Mouse (Mus musculus) left cerebral cortex, adult 18-20 months (tissue): ENCODE measurements at regions not wholly inside any gene's neighbourhood (a gene's known extent, or its start where the extent isn't known, plus 50 kb on each side); places are given as distances from the start of the nearest gene placed in this dataset.
"Not testable (repeated sequence)": the region's sequence is repeated elsewhere in the genome, so short reads cannot be mapped to it uniquely, and the experiment has no call there.

Experiments used
- DNase-seq, 2 experiments: peaks; one replicate each; pipeline ENCODE4 v3.0.0; 2021 to 2022; ENCODE audit warnings: low spot score in 2 of 2, mixed read lengths in 1 of 2

DNA sequence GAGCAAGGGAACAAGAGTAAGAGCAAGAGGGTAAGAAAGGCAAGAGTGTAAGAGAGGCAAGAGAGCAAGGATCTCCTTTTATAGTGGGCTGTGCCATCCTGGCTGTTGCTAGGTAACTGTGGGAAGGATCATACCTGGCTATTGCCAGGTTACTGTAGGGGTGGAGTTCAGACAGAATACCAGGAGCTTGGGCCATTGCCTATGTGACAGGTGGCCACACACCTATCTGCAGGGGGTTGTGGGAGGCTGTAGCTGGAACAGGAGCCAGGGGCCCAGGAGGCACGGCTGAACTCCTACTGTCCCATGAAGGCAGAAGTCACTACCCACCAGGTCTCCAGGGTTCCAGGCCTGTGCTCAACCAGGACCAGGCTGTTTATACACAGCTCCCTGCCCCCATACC, 1149.0 kb downstream of the 9330182O14Rik start:
- DNase-seq: no peak

DNA sequence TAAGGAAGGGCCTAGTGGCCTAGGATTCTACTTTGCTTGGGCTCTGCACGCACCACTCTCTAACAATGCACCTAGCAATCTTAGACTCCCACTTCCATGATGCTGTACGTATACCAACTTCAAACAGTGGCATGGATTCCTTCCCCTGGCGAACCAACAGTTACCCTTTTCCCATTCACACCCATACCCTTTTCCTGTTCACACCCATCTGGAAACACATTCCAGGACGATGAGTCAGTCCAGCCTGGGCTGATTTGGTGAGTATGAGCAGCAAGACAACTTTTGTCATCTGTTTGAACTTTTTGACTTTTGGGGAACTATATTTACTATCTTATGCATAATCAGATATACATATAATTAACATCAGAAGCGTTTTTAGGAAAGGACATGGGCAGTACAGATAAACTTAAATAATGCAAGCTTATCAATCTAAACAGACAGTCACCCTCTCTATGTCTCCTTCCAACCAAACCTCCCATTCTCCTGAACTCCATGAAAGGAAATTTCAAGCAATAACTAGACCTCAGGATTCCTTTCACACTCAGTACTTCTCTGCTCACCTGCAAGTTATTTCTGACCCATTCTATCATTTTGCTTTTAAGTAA, 1152.7 kb downstream of the 9330182O14Rik start:
- DNase-seq: no peak

DNA sequence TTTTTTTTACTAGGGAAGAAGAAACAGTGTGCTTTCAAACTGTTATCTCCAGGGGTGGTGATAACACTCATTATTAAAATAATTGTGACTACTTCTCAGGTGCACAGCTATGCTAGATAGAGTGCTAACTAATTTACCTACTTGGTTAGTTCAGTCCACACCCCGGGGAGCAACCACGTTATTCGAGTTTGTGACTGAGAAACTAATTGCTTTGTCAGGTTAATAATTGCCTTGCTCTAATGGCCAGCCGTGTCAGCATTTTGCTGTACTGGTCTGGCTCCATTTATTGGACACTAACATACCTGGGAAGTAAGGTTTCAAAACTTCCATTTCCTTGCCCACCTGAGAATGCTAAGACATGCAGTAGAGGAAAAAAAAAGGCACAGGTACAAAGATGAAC, 1163.3 kb downstream of the 9330182O14Rik start:
- DNase-seq: no peak

DNA sequence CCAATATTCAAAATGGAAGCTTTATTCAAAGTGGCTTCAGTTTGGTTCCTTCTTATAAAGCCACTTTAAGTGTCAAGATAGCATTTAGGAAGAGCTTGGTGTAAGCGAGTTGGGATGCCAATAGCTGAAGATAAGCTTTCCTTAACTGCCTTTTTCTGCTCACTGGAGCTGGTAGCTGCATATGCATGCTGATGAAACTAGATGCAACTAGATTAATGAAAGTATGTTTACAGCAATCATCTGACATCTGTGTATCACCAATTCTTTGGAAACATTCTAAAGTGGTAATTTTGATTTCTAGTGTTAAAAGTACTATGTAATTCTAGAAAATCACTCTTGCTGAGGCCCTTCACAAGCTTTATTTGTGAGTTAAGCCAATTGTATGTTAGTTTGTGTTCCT, 1172.5 kb downstream of the 9330182O14Rik start:
- no peak for DNase-seq

DNA sequence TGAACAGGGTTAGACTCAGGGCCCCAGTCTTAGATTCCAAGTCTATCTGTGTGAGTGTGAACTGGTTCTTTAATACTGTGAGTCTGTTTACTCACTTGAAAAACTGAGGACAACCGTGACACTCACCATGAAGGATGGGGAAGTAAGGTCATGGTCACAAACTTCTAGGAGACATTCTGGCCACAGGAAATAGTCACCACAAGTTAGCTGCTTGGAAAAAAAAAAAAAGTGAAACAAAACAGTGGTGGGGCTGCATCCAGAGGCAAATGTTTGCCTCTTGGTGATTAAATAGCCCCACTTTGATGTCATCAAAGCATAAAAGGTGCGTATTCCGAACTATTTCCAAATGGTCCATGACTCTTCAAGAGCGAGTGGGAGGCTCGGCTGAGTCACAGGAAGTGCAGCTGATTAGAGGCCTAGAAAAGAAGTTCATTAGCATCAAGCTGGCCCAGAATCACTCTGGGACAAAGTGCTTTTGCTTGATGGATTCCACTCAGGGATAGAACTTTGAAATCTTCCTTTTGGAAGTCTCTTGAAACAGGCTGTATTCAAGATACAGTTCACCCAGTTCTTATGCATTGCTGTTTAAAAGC, 1177.7 kb downstream of the 9330182O14Rik start:
- DNase-seq: peak; percentile 18 to 38

DNA sequence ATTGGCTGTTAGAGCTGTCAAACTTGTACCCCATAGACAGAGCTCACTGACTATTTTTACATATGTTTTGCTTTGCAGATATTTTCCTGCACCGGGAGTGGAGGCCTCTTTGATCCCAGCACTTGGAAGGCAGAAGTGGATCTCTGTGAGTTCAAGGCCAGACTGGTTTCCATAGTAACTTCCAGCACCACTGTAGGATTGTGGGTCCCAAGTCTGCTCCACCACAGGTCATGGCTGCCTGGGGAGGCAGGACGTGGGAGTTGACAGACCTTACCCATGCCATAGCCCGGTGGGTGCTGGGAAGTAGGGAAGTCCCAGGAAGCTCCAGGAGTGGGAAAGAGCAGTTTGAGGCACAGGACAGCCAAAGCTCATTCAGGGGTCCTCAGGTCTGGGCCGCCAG, 1180.8 kb downstream of the 9330182O14Rik start:
- no peak for DNase-seq

DNA sequence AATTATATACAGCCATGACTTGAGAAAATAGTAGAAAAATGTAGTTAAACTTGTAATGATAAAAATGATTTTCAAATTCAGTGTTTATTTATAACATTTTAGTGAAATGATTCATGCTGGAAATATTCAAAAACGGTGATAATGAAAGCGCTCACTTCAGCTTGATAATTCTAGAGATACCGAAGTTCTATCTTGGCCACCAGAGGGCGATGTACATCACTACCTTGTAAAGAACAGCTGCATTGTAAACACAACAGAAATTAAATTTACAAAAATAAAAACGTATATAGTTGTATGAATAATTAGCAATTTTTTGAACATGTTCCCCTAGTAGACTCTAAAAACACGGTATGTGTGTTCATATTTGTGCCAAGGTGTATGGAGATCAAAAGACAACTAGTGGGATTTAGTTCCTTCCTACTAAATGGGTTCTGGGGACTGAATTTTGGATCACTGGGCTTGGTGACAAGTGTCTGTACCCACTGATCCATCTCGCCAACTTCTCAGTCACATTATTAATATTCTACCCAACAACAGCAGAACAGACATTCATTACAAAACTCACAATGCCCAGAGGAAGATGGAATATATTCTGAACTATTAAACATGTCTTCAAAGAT, 1191.6 kb downstream of the 9330182O14Rik start:
- DNase-seq: peak; percentile 54 to 78

DNA sequence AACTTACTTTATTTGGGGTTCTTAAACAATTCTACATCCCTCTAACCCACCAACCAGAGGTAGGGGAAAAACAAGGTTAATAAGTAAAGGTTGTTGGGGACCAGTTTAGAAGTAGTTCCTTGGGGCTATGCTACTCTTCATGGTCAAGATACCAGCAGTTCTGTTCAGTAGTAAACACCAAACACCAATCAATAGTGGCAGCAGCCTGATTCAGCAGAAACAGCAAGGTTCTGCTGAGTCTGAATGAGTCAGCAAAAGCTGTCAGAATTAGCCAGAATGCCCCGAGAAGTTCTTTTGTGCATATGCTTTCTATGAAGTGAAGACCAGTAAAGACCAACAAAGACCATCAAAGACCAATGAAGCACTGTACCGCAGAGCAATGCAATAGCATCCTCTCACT, 1195.1 kb downstream of the 9330182O14Rik start:
- DNase-seq: no peak

DNA sequence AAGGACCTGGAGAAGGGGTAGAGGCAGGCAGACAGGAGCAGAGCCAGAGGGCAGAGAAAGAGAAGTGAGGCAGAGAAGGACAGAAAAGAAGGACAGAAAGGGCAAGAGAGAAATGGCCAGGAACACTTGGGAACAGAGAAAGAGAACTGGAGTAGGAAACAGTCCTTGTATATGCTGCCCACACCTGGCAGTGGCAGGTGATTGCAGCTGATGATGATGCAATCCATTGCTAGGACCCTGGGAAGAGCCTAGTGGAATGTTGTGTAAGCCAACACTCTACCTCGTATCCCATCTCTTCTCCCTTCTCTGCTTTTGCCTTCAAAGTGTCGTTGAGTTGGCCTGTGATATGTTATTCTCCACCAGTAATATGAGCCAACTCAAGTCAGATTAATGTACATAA, 1195.9 kb downstream of the 9330182O14Rik start:
- DNase-seq: no peak

DNA sequence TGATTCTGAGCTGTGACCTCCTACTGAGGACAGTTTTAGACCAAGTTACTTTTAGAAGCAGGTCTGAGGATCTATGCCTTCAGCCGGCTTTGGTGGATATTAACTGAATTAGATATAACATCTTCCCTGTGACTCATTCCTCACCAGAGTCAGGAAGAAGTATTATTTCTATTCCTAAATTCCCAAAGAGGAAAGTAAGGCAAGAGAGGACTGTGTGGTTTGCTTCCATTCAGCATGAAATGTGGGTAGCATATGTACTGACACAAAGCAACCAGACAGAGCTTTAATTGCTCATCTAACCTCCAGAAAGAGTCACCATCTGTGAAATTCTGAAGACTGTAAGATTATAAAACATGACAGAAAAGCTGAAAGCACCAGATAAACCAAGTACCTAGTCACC, 1198.3 kb downstream of the 9330182O14Rik start:
- peak in 1 of 2 experiments; percentile 10 for DNase-seq

DNA sequence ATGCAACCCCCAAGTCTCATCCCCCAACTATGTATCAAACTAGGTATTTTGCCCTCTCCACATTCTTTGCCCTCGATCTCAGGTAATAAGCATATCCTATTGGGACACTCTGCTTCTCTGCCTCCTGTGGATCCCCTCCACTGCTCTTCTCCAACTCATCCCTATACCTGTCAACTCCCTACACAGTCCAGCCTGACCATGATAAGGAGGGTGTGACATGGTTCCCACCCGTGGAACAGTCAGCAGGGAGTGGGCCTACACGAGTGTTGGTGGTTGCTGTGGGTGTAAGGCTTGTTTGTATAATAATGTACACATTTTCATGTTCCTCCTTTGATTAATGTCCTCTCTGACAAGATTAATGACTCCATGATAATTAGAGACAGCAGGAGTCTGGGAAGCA, 1199.0 kb downstream of the 9330182O14Rik start:
- DNase-seq: no peak

DNA sequence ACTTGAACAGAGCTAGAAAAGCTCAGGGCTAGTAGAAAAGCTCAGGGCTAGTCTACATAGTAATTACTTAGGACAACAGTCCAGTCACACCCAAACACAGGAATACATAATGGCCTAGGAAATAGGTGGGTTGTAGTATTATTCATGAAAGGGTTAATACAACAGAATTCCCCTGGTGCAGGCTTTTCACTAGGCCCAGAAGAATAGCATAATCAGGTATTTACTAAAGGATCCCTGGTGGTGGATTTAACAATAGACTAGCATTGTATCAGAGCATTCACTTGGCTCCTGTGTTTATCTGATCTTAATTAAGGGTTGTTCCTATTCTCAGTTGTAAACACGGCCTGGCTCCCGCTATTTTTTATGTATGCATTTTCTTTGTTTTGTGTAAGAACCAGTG, 1206.5 kb downstream of the 9330182O14Rik start:
- not testable (repeated sequence) for DNase-seq

DNA sequence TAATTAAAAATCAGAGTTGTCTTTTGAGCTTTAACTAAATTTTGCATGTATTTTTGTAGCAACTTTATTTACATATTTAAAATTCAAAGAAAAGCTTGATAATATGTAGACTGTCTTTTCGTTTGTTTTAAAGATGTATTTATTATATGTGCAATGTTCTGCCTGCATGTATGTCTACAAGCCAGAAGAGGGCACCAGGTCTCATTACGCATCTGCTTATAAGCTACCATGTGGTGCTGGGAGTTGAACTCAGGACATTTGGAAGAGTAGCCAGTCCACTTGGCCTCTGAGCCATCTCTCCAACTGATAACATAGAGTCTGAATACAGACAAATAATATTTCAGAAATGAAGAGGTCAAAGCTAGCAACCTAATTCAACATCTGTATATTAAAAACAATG, 1211.4 kb downstream of the 9330182O14Rik start:
- no peak for DNase-seq

DNA sequence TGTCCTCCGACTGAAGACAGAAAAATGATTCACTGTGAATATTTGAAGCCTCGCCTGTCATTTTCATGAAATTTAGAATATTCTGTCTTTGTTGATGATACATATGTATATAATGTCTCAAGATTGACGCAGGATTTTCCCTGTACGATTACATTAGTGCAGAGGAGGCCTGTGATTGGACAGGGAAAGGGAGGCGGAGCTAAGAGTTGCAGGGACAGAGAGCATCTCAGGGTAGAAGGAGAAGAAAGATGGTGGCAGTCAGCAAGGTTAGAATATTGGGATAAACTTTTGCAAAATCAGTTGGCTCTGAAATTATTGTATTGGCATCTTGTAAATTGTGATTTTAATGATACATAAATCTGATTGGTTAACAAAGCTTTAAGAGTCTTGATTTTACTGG, 1213.1 kb downstream of the 9330182O14Rik start:
- DNase-seq: no peak

DNA sequence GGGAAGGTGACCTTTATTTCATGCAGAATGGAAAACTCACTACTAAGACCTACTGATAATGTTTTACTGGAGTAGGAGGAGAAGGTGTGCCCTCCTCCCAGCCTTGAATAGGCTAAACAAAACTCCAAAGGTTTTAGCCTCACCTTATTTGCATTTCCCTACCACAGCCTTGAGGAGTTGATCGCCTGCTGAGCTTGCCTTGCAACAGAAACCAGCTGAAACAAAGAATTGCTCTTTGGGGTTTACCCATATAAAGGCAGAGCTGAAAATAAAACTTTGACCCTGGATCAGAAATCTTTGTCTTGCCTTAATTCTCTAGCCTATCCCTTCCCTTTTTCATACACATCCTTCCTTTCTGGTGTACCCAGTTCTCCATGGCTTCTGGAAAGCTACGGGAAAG, 1218.0 kb downstream of the 9330182O14Rik start:
- no peak for DNase-seq

DNA sequence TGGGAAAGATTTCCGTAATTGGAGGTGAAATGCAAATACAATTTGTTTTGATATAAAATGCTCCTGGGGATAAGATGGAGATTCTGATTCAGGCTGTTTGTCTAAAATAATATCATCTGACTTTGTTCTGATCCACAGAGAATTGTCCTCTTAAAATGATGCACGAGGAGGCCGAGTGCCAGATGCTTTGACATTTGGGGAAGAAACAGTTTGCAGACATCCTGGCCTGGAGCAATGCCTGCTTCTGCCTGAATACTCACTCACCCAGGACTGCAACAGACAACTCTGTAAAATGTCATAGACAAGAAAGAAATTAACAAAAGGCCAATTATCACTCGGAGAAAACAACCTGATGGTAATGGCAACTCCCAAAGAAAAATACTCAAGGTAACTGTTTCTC, 1225.1 kb downstream of the 9330182O14Rik start:
- no peak for DNase-seq

DNA sequence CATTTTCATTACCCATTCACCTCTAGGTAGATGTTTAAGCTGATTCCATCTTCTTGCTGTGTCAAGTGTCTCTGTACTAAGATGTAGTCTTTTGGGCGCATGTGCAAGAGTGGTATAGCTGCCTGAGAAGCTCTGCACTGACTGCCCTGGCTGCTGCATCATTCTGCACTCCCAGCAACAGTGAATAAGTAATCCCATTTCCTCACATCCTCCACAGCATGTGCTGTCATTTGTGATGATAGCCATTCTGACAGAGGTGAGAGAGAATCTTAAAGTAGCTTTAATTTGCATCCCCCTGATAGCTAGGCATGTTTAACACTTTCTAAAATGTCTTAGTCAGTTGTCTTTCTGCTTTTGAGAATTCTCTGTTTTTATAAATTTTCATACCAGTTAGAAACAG, 1240.5 kb downstream of the 9330182O14Rik start:
- peak; percentile 12 to 51 for DNase-seq

DNA sequence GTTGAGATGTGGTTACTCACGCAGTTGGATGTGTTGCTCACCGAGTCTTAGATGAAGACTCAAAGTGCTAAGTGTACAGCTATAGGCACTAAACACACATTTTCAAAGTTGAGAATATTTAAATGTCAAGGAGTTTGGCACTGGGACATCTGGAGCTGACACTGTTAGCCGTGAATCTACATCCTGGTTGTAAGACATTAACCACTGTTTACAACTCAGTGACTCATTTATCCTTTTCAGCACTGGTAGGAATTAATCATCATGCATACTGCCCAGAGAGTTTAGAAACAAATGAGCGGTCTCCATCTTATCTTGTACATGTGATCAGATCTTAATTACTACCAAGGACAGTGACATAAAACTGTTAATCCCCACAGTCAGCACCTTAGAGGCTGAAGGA, 1241.7 kb downstream of the 9330182O14Rik start:
- DNase-seq: no peak

DNA sequence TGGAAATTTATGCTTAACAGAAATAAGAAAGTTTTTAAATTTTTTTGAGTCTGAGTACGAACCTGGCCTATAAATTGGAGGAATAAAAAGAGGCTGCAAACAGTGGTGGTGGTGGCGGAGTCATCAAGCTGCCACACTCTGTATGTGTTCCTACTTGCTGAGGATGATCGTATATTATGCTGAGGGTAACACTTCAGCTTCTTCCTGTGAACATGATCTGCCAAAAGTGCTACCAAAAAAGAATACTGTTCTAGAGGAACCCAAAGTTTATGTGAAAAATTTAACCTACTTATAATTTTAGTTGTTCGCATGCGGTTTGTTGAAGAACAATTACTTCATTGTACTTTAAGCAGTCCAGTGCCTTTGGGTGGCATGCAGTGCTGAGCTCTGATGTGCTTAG, 1245.5 kb downstream of the 9330182O14Rik start:
- DNase-seq: peak; percentile 12 to 25

DNA sequence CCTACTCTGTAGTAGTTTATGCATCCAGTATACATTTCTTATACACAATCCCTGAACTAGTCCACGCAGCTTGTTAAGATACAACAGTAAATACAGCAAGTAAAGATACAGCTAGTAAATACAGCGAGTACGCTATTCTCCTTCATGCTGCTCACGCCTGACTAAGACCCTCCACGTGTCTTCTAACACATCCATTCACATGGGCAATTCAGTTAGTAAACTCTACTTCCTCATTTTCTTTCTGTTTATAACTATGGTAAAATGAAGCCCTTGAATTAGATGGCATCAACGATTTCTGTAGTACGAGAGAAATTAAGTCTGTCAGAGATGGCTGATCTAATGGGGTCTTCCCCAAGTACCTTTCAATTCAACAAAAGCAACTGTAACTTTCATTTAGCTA, 1246.3 kb downstream of the 9330182O14Rik start:
- DNase-seq: no peak

DNA sequence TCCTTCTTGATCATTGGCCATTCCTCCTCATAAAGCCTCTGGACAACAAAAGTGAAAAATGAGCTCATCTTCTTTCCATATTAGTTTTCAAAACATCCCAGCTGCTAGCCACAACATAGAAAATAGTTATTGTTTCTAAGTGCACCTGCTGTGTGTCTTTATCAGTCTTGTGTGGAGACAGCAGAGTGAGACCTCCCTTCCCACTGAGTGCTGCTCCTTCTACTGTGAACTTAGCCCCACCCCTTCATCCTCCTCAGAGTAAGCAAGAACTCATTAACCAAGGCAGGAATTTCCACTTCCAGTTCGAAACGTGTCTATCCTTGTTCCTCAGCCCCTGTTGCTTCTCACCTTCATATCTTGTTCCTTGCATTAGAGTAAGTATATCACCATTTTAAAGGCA, 1256.5 kb downstream of the 9330182O14Rik start:
- DNase-seq: no peak
